Mouse (Mus musculus): ENCODE results near the gene Zswim8.

DNA sequence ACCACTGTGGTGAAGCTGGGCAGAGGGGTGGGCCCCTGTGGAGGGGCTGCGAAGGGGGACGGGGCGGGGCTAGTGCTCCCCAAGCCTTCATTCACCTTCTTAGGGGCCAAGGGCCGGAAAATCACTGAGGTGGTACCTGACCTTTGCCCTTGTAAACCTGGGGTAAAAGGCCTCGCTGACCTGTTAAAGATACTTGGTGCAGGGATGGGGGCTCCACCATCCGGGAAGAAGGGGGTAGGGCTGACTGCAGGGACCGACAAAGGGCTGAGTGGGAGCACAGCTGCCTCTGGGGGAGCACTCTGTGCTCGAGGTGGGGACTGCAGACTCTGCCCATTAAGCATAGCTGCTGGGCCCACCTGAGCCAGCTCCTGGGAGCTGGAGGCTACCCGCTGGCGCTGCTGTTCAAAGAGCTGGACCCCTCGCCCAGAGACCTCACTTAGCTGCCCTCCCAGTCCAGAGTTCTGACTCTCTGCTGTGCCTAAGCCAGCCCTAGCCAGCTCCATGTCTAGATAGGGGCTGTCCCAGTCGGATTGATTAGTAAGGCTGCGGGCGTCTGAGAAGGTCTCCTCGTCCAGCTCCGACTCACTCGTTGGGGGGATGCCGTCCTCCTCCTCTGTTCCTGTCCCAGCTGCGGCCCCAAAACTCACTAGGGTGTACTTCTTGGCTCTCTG lies 45.6 kb upstream of the Zswim8 start:
- TF ChIP-seq CTCF (conservative IDR thresholded peaks at IDR 0.05; ENCODE audit: low read length) (no peak), POU5F1 (IDR thresholded peaks at IDR 0.05; ENCODE audit: borderline replicate concordance, low read length) (no peak), NANOG (IDR thresholded peaks at IDR 0.05; ENCODE audit: borderline replicate concordance, low read length) (no peak)

Measured in E14TG2a.4 (cell line).